Mouse (Mus musculus): Measurements from ENCODE around the gene Kif5a.
"Not testable (repeated sequence)": the region's sequence is repeated elsewhere in the genome, so short reads cannot be mapped to it uniquely, and the experiment has no call there.

Kif5a gene

DNA sequence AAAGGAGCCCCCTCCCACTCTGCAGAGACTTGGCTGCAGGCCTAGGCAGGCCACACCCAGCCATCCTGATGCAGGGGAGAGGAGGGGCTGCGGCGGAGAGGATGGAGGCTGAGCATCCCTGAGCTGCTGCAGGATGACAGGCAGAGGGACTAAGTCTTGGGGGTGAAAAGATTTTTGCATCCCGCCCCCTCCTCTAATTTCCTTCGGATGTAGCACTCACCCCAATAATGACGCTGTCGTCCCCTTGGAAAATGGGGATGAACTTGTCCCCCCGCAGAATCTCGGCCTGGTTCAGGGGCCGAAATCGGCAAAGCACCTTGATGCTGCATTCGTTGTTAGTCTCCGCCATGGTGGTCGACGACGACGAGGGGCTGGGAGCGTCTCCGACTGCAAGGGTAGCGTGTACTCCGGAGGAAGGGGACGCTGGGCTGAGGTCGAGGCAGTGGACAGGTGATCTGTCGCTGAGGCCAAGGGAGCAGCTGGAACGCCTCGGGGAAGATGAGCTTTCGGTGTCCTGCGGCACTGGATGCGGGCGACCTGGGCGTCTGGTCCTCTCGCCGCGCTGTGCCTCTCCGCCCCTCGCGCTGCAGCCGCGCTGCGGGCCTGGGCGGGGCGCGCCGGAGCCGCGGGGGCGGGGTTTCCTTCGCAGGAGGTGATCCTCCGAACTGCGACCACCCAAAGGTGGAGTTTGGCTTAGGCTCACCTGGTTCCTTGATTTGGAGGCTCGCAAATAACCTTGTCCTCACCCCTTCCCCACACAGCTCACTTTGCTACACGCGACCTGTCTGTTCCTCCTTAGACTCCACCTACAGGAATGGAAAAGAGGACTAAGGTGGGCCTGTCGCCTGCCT lies at the start of gene Kif5a:
Gene Kif5a (minus strand): TSS at position 801 of the 851 bp plus-strand sequence.
- peak; percentile 43 for DNase-seq (ENCODE audit: low read depth, low spot score)
- H3K36me3 ChIP-seq (ENCODE audit: control insufficient read depth, insufficient read depth, low read length, poor library complexity, severe bottlenecking), result no peaks in the 10 kb centered on the region
- no peaks in the 10 kb centered on the region for H3K27me3 ChIP-seq (ENCODE audit: control insufficient read depth, insufficient read depth, low read length, poor library complexity, severe bottlenecking)

DNA sequence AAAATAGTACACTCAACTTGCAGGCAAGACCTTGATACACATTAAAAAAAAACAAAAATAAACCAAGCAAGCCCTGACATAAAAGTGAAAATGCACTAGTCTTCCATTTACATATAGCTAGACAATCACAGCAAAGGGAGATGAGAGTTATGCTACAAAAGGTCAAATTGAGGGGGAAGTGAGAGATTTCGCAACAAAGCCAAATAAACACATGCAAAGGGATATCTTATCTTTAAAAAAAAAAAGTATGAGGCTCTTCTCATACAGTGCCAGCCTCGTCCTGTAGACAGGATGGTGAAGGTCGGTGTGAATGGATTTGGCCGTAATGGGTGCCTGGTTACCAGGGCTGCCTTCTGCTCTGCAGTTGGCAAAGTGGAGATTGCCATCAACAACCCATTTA lies 49.7 kb upstream of the Kif5a start:
- no peak for DNase-seq (ENCODE audit: low read depth, low spot score)
- no peaks in the 10 kb centered on the region for H3K27me3 ChIP-seq (ENCODE audit: control insufficient read depth, insufficient read depth, low read length, poor library complexity, severe bottlenecking)
- peaks cover 3% of the 10 kb centered on the region; the same call in 1 of the 2 replicates for H3K36me3 ChIP-seq (ENCODE audit: control insufficient read depth, insufficient read depth, low read length, poor library complexity, severe bottlenecking)

DNA sequence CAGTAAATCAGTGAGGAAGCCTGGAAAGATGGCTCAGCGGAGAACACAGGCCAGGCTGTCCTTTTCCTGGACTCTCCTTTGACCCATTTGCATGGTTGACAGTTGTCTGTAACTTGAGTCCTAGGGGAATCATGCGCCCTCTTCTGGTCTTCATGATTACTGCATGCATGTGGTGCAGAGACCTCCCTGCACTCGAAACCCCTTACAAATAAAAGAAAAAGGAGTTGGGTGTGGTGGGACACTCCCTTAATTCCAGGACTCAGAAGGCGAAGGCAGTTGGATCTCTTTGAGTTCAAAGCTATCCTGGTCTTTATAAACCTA lies 49.2 kb upstream of the Kif5a start:
- no peaks in the 10 kb centered on the region for H3K27me3 ChIP-seq (ENCODE audit: control insufficient read depth, insufficient read depth, low read length, poor library complexity, severe bottlenecking)
- peak; percentile 91 for DNase-seq (ENCODE audit: low read depth, low spot score)

DNA sequence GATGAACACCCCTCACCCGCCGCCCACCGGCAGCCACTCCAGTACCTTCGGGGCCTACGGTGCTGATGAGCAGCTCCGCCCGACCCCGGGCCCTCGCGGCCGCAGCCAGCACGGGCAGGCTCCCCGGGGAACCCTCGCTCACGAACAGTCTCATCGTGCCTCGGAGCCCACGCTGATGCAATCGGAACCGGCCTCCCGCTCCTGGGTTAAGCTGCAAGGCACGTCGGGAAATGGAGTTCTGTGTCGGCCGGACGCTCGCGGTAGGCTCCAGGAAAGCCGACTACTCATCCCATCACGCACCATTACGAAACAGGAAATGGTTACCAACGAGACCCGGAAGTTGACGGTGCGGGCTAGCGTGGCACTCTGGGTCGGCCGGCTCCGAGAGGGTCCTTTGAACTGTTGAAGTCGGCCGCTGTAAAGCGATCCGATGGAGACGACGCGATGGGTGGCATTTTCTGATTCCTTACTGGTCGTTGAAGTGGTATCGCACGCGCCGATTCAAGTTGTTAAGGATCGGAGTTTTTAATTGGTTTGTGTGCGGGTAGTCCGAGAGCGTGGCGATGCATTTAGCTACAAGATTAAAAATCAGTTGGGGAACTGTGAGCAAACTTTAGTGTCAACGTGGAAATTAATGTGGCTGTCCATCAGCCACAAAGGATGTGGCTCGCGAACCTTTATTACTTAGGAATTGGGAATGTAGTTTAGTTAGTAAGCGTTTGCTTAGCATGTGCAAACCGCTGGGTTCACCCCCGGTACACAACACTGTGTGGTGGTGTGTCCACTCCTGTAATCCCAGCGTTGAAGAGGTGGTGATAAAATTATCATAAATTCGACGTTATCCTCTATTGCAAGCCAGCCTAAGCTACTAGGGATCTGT lies 48.6 kb upstream of the Kif5a start, which contains the start of gene Mars:
Gene Mars (minus strand): TSS at position 311 of the 880 bp plus-strand sequence.
- H3K27me3 ChIP-seq (ENCODE audit: control insufficient read depth, insufficient read depth, low read length, poor library complexity, severe bottlenecking), result no peaks in the 10 kb centered on the region
- peaks cover 3% of the 10 kb centered on the region for H3K36me3 ChIP-seq (ENCODE audit: control insufficient read depth, insufficient read depth, low read length, poor library complexity, severe bottlenecking)
- peak; percentile 95 for DNase-seq (ENCODE audit: low read depth, low spot score)

More for the DNA sequence above, 49.2 kb upstream of the Kif5a start:
- H3K36me3 ChIP-seq (ENCODE audit: control insufficient read depth, insufficient read depth, low read length, poor library complexity, severe bottlenecking), result peaks cover 3% of the 10 kb centered on the region; the same call in 1 of the 2 replicates

DNA sequence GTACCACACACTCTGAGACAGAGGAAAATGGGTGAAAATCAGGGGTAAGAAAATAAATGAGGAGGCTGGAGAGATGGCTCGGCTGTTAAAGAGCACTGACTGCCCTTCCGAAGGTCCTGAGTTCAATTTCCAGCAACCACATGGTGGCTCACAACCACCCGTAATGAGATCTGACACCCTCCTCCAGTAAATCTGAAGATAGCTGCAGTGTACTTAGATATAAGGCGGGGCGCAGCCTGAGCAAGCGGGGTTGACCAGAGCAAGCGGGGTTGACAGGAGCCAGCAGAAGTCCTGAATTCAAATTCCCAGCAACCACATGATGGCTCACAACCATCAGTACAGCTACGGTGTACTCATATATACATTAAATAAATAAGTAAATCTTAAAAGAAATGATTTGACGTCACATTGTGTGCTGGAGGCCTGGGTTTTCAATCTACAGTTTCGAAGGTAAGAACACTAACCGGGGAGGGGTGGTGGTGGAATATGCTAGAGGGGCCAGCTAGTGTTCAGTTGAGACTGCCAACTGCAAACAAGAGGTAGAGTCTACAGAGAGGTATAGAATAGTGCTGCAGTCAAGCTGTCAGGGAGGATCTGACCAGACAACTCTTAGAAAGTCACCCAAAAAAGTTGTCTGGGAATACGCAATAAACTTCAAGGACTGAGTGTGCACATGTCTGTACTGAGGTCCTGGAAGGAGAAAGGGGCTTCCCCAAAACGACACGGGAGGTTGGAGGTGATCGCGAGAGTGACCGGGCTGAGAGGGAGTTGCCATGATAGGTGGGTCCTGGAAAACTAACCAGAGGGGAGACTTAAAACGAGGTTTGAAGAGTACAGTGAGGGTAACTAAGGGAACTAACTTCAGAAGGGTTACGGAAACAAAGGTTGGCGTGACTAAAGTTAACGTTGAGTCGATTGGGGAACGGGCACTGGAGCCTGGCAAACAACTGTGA lies 47.7 kb upstream of the Kif5a start:
- Histone ChIP-seq H3K36me3 (ENCODE audit: control insufficient read depth, insufficient read depth, low read length, poor library complexity, severe bottlenecking) (peaks cover 3% of the 10 kb centered on the region), H3K27me3 (ENCODE audit: control insufficient read depth, insufficient read depth, low read length, poor library complexity, severe bottlenecking) (no peaks in the 10 kb centered on the region)
- DNase-seq (ENCODE audit: low read depth, low spot score), result peak; percentile 56

DNA sequence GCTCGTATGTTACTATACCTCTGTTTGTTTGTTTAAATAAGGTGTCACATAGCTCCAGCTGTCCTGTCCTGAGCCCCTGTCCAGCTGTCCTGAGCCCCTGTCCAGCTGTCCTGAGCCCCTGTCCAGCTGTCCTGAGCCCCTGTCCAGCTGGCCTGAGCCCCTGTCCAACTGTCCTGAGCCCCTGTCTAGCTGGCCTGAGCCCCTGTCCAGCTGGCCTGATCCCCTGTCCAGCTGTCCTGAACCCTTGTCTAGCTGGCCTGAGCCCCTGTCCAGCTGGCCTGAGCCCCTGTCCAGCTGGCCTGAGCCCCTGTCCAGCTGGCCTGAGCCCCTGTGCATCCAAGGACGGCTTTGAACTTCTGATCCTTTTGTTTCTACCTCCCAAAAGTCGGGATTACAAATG lies 46.0 kb upstream of the Kif5a start:
- not testable (repeated sequence) for H3K27me3 ChIP-seq (ENCODE audit: control insufficient read depth, insufficient read depth, low read length, poor library complexity, severe bottlenecking); DNase-seq (ENCODE audit: low read depth, low spot score); H3K36me3 ChIP-seq (ENCODE audit: control insufficient read depth, insufficient read depth, low read length, poor library complexity, severe bottlenecking)

DNA sequence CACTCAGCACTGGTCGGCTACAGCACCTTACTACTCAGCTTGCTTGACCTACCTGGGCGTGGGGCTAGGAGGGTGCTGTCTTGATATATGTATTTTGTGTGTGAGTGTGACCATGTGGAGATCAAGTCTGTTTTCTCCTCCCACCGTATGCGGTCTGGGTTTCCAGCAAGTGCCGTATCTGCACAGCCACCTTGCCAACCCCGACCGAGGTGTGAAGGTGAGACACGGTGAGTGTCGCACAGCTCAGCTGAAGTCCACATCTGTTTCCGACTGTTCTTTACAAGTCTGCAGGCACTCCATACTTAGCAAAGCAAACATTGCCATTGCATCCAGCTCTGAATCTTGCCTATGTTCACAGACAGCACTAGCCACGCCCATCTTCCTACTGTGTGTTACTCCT lies 40.0 kb upstream of the Kif5a start:
- H3K27me3 ChIP-seq (ENCODE audit: control insufficient read depth, insufficient read depth, low read length, poor library complexity, severe bottlenecking), result no peaks in the 10 kb centered on the region
- DNase-seq (ENCODE audit: low read depth, low spot score), result no peak
- H3K36me3 ChIP-seq (ENCODE audit: control insufficient read depth, insufficient read depth, low read length, poor library complexity, severe bottlenecking), result peaks cover 7% of the 10 kb centered on the region

DNA sequence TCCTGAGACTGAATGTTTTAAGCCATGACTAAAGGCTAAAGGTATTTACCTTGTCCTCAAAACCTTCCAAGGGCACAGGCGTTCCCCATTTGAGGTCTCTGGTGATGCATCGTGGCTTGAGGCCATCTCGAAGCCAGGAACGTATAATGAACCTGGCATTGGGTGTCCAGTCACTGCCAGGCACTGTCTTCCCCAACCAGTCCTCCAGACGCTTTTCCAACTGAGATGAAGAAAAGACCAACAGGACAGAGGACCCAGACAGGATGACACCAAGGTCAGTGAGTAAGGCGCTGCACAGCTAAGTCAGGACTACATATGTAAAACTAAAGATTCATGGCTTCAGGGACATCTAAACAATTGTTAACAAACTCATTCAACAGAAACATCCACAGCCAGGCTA lies 37.2 kb upstream of the Kif5a start:
- Histone ChIP-seq H3K27me3 (ENCODE audit: control insufficient read depth, insufficient read depth, low read length, poor library complexity, severe bottlenecking) (no peaks in the 10 kb centered on the region), H3K36me3 (ENCODE audit: control insufficient read depth, insufficient read depth, low read length, poor library complexity, severe bottlenecking) (peaks cover 20% of the 10 kb centered on the region)
- no peak for DNase-seq (ENCODE audit: low read depth, low spot score)

DNA sequence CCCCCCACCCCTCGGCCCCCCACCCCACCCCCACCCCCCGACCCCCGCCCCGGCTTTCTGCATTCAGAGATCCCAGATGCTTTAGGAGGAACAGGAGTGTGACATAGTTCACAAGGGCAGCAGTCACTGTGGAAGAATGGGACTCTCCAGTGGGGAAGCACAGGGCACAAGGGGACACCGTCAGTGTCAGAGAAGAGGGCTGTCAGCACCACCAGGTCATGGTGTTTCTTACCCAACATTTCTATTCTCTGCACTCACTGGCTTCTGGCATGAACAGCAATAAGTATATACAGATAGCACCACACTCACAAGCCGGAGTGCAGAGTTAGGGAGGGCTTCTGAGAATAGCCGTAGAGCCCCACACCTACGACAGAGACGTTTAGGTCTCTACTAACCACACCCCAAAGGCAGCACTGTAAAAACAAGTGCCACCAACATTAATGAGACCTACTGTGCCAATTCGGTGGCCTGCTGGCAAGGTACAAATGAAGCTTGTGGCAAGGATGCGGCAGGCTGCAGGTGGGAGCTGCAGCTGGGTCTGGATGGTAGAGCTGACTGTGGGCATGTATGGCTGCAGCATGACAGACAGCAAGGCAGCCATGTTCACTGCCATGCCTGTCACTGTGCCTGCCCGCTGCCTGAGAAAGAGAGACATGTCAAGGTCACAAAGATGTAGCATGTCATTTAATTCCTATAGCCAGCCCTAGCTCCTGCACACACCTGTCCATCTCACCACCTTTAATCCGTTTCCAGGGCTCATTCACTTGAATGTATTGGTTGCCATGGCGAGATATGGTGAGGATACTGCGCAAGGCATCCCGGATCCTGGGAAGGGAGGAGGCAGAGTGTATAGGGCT lies 34.1 kb upstream of the Kif5a start:
- no peak for DNase-seq (ENCODE audit: low read depth, low spot score)

DNA sequence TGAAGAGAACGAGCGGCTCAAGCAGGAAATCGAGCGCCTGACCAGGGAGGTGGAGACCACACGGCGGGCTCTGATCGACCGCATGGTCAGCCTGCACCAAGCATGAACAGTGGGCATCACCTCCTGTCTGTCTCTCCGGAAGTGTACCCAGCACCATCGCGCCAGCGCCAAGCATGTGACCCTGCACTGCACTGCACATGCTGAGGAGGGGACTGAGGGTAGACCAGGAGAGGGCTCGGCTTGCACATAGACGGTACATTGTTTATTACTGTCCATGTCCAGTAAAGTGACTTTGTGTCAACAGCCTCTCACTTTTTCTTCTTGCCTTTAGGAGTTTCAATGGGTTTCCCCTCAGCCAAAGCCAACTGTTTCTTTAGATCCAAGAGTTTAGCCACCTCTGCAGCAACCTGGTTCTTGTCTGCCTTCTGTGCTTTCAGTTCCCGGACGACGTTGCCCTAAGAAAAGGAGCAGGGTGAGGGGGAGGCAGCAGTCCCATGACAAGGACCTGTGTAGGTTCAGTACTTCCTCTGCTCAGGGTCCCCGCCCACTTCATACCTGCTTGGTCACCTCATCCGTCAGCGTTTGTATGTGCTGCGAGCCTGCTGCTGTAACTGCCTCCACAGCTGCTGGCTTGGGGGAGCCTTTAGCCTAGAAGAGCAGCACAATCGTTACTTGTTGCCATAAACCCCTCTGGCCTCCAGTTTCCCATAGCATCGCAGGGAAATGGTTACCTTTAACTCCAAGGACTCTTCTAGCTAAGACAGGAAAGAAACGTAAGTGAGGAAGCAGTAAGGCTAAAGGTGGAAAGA lies 33.0 kb upstream of the Kif5a start:
- DNase-seq (ENCODE audit: low read depth, low spot score), result no peak
- peaks cover 17% of the 10 kb centered on the region for H3K36me3 ChIP-seq (ENCODE audit: control insufficient read depth, insufficient read depth, low read length, poor library complexity, severe bottlenecking)
- no peaks in the 10 kb centered on the region for H3K27me3 ChIP-seq (ENCODE audit: control insufficient read depth, insufficient read depth, low read length, poor library complexity, severe bottlenecking)

More for the DNA sequence above, 34.1 kb upstream of the Kif5a start:
- Histone ChIP-seq H3K36me3 (ENCODE audit: control insufficient read depth, insufficient read depth, low read length, poor library complexity, severe bottlenecking) (peaks cover 18% of the 10 kb centered on the region), H3K27me3 (ENCODE audit: control insufficient read depth, insufficient read depth, low read length, poor library complexity, severe bottlenecking) (no peaks in the 10 kb centered on the region)

DNA sequence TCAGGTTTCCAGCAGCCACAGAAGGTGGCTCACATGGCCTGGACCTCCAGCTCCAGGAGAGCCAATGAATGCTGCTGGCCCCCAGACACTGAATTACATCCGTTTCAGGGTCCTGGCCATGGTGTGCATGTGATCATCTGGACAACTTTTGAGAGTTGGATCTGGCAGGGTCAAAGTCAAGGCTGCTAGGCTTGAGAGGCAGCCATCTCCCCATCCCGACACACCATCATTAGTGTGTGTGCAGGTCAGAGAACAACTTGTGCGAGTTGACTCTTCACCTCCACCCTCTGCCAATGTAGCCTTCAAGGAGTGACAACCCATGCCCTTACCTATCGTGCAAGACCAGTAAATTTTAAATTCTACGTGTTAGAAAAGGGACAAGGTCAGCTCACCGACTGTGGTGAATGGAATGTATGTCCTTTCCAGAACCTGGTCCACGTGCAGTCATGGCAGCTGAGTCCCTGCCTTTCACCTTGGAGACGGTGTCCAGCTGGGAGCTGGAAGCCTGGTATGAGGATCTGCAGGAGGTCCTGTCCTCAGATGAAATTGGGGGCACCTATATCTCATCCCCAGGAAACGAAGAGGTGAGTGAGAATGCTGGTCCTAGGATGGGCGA lies 31.9 kb upstream of the Kif5a start:
- no peaks in the 10 kb centered on the region for H3K27me3 ChIP-seq (ENCODE audit: control insufficient read depth, insufficient read depth, low read length, poor library complexity, severe bottlenecking)
- no peak for DNase-seq (ENCODE audit: low read depth, low spot score)
- peaks cover 17% of the 10 kb centered on the region for H3K36me3 ChIP-seq (ENCODE audit: control insufficient read depth, insufficient read depth, low read length, poor library complexity, severe bottlenecking)

DNA sequence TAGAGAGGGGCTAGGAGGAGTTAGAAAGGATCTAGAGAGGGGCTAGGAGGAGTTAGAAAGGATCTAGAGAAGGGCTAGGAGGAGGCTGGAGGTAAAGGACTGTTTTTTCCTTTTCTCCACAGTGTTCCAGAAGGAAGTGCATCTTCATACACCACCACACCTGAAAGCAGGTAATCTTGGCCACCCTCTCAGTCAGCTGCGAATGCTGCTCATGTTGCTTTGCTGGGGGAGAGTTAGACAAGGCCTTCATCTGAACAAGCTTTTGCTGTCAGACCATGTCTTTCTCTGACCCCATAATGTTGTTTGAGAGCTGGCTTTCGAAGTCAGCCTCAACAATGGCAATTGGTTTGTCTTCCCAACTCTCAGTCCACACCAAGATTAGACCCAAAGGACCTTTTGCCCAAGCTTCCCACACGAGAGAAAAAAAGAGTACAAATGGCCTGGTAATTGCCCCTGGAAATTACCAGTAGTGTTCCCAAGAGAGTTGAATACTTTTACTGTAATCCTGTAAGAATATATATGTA lies 30.5 kb upstream of the Kif5a start:
- peaks cover 14% of the 10 kb centered on the region for H3K36me3 ChIP-seq (ENCODE audit: control insufficient read depth, insufficient read depth, low read length, poor library complexity, severe bottlenecking)
- H3K27me3 ChIP-seq (ENCODE audit: control insufficient read depth, insufficient read depth, low read length, poor library complexity, severe bottlenecking), result no peaks in the 10 kb centered on the region
- no peak for DNase-seq (ENCODE audit: low read depth, low spot score)
